Mouse (Mus musculus) heart, postnatal 0 days (tissue): ENCODE data around the gene Idua.

Source experiments
- CTCF ChIP-seq: IDR thresholded peaks from 2 replicates; pipeline ENCODE4 v1.5.1; 2016; ENCODE audit warnings: antibody characterized with exemption, control low read depth, low read depth
- EP300 ChIP-seq: IDR thresholded peaks from 2 replicates; pipeline ENCODE4 v1.6.1; 2016; ENCODE audit warnings: antibody characterized with exemption, low read depth

DNA sequence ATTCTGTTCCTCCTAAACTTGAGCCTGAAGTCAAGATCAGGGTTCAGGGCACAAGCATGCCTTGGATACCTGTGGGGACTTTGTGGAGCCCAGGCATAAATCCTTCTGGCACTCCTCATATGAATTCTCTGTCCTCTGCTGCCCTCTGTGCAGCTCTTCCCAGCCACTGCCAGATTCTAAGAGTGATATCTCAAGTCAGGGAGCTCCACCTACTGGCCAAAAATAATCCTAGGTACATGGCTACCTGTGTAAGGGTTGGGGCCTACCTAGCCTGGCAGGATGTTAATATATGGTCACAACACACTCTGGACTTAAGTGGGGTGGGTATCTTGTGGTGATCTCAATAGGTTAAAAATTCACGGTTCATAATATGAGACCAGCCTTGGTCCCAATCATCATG, 8.3 kb upstream of the Idua start:
- TF ChIP-seq EP300 (no peak), CTCF (peak; percentile 69)
